Mouse (Mus musculus): ENCODE measurements around the gene Parp3. TPM values are rescaled to one million over a fixed set of nuclear protein-coding genes. Genes with fewer than 3 reads are reported as not detected.
"Not testable (repeated sequence)": the region's sequence is repeated elsewhere in the genome, so short reads cannot be mapped to it uniquely, and the experiment has no call there.

The Parp3 gene
- 65.2 and 74.3 TPM in 2 replicates for polyA plus RNA-seq (2012; rRNA removed)

DNA sequence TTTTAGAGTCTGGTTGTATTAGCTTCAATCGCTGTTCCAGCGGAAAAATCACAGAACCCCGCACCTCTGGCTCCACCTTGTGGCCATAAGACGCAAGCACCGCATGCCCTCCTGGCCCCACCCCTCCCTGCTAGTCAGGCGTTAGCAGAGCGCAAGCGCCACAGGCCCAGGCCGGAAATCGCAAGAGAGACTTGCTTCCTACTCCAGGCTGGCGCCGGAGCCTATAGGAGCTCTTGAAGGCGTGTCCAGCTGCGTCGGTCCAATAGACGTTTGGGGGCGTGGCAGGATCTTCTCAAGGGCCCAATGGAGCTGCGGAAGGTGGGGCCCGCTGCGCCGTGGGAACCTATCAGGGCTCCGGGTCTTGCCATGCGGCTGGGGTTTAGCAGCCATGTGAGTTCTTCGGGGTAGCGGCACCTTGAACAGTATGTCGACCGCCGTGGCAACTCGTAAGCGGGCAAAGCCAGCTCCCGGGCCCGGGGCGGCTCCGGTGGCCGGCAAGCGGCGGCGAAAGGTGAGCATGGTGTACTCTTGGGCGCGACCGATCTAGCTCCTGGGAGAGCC lies at the start of gene Parp3:
Gene Parp3 (minus strand): TSS at position 26 of the 561 bp plus-strand sequence.
- Histone ChIP-seq H3K4me1 (ENCODE audit: control insufficient read depth, insufficient read depth, low read length) (peaks cover 13% of the 10 kb centered on the region), H3K4me3 (replicated peaks; ENCODE audit: extremely low read depth, low read depth, low read length) (peak within 1 kb of the TSS; percentile 53)
- TF ChIP-seq CTCF (IDR thresholded peaks at IDR 0.05; ENCODE audit: insufficient read depth, low read length) (peak; percentile 88), POLR2A (IDR thresholded peaks at IDR 0.05; ENCODE audit: borderline replicate concordance, extremely low read depth, low read depth, low read length) (no peak; the same call in 1 of the 2 replicates)
- peak; percentile 97 for DNase-seq
- under 1% methylated on average over 41 of the region's 41 CpGs for WGBS

- DNase-seq: no peak
- WGBS: 61% methylated on average over 8 of the region's 8 CpGs
- Histone ChIP-seq H3K4me3 (replicated peaks; ENCODE audit: extremely low read depth, low read depth, low read length) (no peak overlapping the region), H3K4me1 (ENCODE audit: control insufficient read depth, insufficient read depth, low read length) (no peaks in the 10 kb centered on the region)
- TF ChIP-seq POLR2A (IDR thresholded peaks at IDR 0.05; ENCODE audit: borderline replicate concordance, extremely low read depth, low read depth, low read length): no peak
- no peak for TF ChIP-seq CTCF (IDR thresholded peaks at IDR 0.05; ENCODE audit: insufficient read depth, low read length)
Observed at GRCm38 (mm10) chr9:106519909-106520308, 43.2 kb upstream of the Parp3 start.

- 45% methylated on average over 2 of the region's 2 CpGs for WGBS
- DNase-seq: no peak
- Histone ChIP-seq H3K4me1 (ENCODE audit: control insufficient read depth, insufficient read depth, low read length) (no peaks in the 10 kb centered on the region), H3K4me3 (replicated peaks; ENCODE audit: extremely low read depth, low read depth, low read length) (no peak overlapping the region)
- no peak for TF ChIP-seq CTCF (IDR thresholded peaks at IDR 0.05; ENCODE audit: insufficient read depth, low read length)
- no peak for TF ChIP-seq POLR2A (IDR thresholded peaks at IDR 0.05; ENCODE audit: borderline replicate concordance, extremely low read depth, low read depth, low read length)
Observed at GRCm38 (mm10) chr9:106519433-106519832, 42.7 kb upstream of the Parp3 start.

- Histone ChIP-seq H3K4me1 (ENCODE audit: control insufficient read depth, insufficient read depth, low read length) (no peaks in the 10 kb centered on the region; the same call in 1 of the 2 replicates), H3K4me3 (replicated peaks; ENCODE audit: extremely low read depth, low read depth, low read length) (no peak within 1 kb of the TSS)
- DNase-seq: no peak
- TF ChIP-seq CTCF (IDR thresholded peaks at IDR 0.05; ENCODE audit: insufficient read depth, low read length) (no peak), POLR2A (IDR thresholded peaks at IDR 0.05; ENCODE audit: borderline replicate concordance, extremely low read depth, low read depth, low read length) (no peak)
- 82% methylated on average over 4 of the region's 4 CpGs for WGBS
Observed at GRCm38 (mm10) chr9:106514273-106514672, 37.5 kb upstream of the Parp3 start, which contains the start of gene Iqcf5. Gene Iqcf5 (plus strand): TSS chr9:106514573.

DNA sequence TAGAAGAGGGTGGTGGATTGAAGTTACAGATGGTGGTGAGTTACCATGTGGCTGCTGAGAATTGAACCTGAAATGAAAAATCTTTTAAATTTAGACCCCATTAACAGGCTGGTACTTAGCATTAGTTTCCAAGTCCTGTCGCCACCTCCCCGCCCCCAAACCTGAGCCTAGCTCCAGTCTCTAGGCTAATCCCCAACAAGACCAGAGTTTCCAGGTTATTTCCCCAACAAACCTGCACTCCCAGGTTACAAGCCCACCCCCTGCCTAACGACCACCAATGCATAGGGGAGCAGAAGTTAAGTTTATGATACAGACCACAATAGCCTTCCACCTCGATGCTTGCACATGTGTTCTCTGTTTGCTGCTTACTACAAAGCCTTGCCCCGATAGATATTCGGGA lies 36.8 kb upstream of the Parp3 start:
- TF ChIP-seq CTCF (IDR thresholded peaks at IDR 0.05; ENCODE audit: insufficient read depth, low read length) (no peak), POLR2A (IDR thresholded peaks at IDR 0.05; ENCODE audit: borderline replicate concordance, extremely low read depth, low read depth, low read length) (no peak)
- WGBS: 74% methylated on average over 6 of the region's 6 CpGs
- no peak for DNase-seq
- Histone ChIP-seq H3K4me3 (replicated peaks; ENCODE audit: extremely low read depth, low read depth, low read length) (no peak overlapping the region), H3K4me1 (ENCODE audit: control insufficient read depth, insufficient read depth, low read length) (no peaks in the 10 kb centered on the region; the same call in 1 of the 2 replicates)

DNA sequence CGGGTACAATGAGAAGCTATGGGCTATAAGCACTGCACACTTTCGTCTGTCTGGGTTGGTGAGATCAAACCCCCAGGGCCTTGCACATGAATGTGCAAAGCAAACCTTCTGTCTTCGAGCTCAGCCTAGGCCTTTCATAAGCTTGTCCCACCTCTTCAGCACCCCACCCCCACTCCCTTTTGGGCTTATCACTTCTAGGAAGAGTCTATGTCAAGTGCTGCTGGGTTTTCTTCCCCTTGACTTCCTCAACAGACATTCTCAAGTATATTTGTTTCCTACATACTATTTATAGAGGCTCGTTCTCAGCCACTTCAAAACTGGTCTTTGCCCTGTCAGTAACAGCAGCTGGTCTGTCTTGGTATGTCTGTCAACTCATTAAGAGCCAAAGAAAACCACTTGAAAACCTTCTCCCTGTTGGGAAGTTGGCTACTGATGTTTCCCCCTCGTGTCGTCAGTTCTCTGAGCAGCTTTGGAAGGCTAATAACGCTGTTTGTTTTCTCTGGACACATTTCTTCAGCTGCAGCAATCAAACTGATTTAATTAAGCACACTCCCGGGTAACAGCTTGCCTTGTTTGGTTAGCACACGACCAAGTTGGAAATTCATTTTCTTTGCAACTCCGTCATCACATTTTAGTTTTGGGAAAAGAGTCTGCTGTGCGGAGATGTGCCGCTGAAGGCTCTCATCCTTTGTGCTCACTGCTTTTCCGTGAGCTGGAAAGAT lies 36.1 kb upstream of the Parp3 start:
- Histone ChIP-seq H3K4me3 (replicated peaks; ENCODE audit: extremely low read depth, low read depth, low read length) (no peak overlapping the region), H3K4me1 (ENCODE audit: control insufficient read depth, insufficient read depth, low read length) (no peaks in the 10 kb centered on the region; the same call in 1 of the 2 replicates)
- 40% methylated on average over 13 of the region's 13 CpGs for WGBS
- TF ChIP-seq POLR2A (IDR thresholded peaks at IDR 0.05; ENCODE audit: borderline replicate concordance, extremely low read depth, low read depth, low read length) (no peak), CTCF (IDR thresholded peaks at IDR 0.05; ENCODE audit: insufficient read depth, low read length) (no peak)
- DNase-seq: no peak

DNA sequence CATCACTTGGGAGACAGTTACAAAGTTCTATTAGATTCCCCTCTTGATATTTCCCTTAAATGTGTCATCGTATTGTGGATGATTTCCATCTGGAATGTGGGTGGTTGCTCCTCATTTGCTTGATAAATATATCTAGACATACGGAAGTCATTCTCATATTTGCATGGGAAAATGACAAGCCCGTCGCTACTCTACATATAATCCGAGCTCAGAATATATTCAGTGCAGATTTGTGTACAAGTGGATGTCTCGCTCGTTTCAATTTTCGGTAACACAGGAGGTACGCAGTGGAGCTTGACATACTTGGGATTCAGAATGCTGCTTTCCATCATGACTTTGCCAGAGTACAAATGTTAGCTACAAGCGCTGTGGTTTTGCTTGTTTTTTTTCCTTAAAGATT lies 32.6 kb upstream of the Parp3 start:
- DNase-seq: no peak
- no peak overlapping the region for H3K4me3 ChIP-seq (replicated peaks; ENCODE audit: extremely low read depth, low read depth, low read length)
- no peak for TF ChIP-seq POLR2A (IDR thresholded peaks at IDR 0.05; ENCODE audit: borderline replicate concordance, extremely low read depth, low read depth, low read length)
- no peak for TF ChIP-seq CTCF (IDR thresholded peaks at IDR 0.05; ENCODE audit: insufficient read depth, low read length)
- H3K4me1 ChIP-seq (ENCODE audit: control insufficient read depth, insufficient read depth, low read length): no peaks in the 10 kb centered on the region; the same call in 1 of the 2 replicates
- 88% methylated on average over 10 of the region's 10 CpGs for WGBS

GRCm38 (mm10) chr9:106504246-106504645 lies 27.5 kb upstream of the Parp3 start:
- no peak for DNase-seq
- H3K4me1 ChIP-seq (ENCODE audit: control insufficient read depth, insufficient read depth, low read length): no peaks in the 10 kb centered on the region
- no peak overlapping the region for H3K4me3 ChIP-seq (replicated peaks; ENCODE audit: extremely low read depth, low read depth, low read length)
- WGBS: 84% methylated on average over 6 of the region's 6 CpGs
- TF ChIP-seq POLR2A (IDR thresholded peaks at IDR 0.05; ENCODE audit: borderline replicate concordance, extremely low read depth, low read depth, low read length) (no peak), CTCF (IDR thresholded peaks at IDR 0.05; ENCODE audit: insufficient read depth, low read length) (no peak)

- no peak overlapping the region for H3K4me3 ChIP-seq (replicated peaks; ENCODE audit: extremely low read depth, low read depth, low read length)
- no peaks in the 10 kb centered on the region for H3K4me1 ChIP-seq (ENCODE audit: control insufficient read depth, insufficient read depth, low read length)
- WGBS: 89% methylated on average over 22 of the region's 22 CpGs
- no peak for TF ChIP-seq CTCF (IDR thresholded peaks at IDR 0.05; ENCODE audit: insufficient read depth, low read length)
- no peak for TF ChIP-seq POLR2A (IDR thresholded peaks at IDR 0.05; ENCODE audit: borderline replicate concordance, extremely low read depth, low read depth, low read length)
- DNase-seq: no peak
Observed at GRCm38 (mm10) chr9:106501846-106502245, 25.1 kb upstream of the Parp3 start.

GRCm38 (mm10) chr9:106499667-106500066 lies 22.9 kb upstream of the Parp3 start, which contains the start of gene Iqcf1:
Gene Iqcf1 (plus strand): TSS chr9:106499967.
- Histone ChIP-seq H3K4me3 (replicated peaks; ENCODE audit: extremely low read depth, low read depth, low read length) (no peak within 1 kb of the TSS), H3K4me1 (ENCODE audit: control insufficient read depth, insufficient read depth, low read length) (no peaks in the 10 kb centered on the region)
- no peak for TF ChIP-seq POLR2A (IDR thresholded peaks at IDR 0.05; ENCODE audit: borderline replicate concordance, extremely low read depth, low read depth, low read length)
- TF ChIP-seq CTCF (IDR thresholded peaks at IDR 0.05; ENCODE audit: insufficient read depth, low read length): no peak
- DNase-seq: no peak
- 91% methylated on average over 6 of the region's 6 CpGs for WGBS

GRCm38 (mm10) chr9:106487602-106488001 lies 10.9 kb upstream of the Parp3 start:
- 79% methylated on average over 6 of the region's 6 CpGs for WGBS
- not testable (repeated sequence) for H3K4me3 ChIP-seq (replicated peaks; ENCODE audit: extremely low read depth, low read depth, low read length); H3K4me1 ChIP-seq (ENCODE audit: control insufficient read depth, insufficient read depth, low read length); DNase-seq
